Comparison of ENCODE assay signal across 8 mouse cellular contexts in the genomic region with DNA sequence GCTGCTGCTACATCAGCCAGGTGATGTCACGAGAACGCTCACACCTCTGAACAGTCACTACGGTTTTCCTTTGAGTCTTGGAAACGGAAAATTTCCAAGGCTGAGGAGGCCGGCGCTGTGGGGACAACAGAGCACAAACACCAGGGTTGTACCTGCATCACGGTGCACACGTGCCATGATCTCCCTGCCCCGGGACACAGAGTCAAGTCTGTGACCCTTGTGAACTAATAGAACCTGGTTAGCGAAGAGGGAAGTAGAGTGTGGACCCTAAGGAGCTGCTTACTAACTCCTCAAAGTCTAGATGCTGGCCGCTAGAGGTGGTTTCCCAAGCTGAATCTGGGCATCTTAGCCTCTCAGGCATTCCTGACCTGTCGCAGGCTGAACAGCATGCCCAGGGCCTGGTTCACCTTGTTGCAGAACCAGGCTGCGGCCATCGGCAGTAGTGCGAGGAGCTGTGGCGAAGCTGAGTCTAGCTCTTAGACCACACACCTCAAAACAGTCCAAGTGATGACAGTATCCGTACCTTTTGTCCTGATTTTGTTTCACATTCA. TPM values are rescaled to one million over a fixed set of nuclear protein-coding genes. Genes with fewer than 3 reads are reported as not detected.
DNase-seq lines count a peak whose midpoint lies in the region; ATAC-seq and TF ChIP-seq lines count a peak whose summit lies in the region.

No protein-coding gene starts in this region.

- H3K9me3 ChIP-seq in lung, postnatal 0 days (ENCODE audit: low read length): no peaks in the 10 kb centered on the region
- no peaks in the 10 kb centered on the region for H3K9me3 ChIP-seq in stomach, embryonic 16.5 days (replicated peaks; ENCODE audit: control insufficient read depth, low read length)

- no peak overlapping the region for H3K9ac ChIP-seq in lung, postnatal 0 days (replicated peaks; ENCODE audit: low read depth)
- H3K9ac ChIP-seq in stomach, embryonic 16.5 days (ENCODE audit: low read length): no peak overlapping the region

- WGBS in lung, postnatal 0 days: 8% methylated on average over 17 of the region's 17 CpGs
- WGBS in stomach, embryonic 16.5 days: 6% methylated on average over 17 of the region's 17 CpGs

- TF ChIP-seq EP300 in lung, postnatal 0 days (IDR thresholded peaks at IDR 0.05): no peak

- TF ChIP-seq CTCF in lung, postnatal 0 days (IDR thresholded peaks at IDR 0.05): no peak

- no peak for DNase-seq in lung, postnatal 0 days (ENCODE audit: low spot score)
- no peak for DNase-seq in lung, postnatal 36 days
- DNase-seq in frontal cortex, postnatal 36 days (ENCODE audit: low spot score in 2 of 2): no peak
- no peak for DNase-seq in layer of hippocampus, adult 18-20 months (ENCODE audit: low spot score in 2 of 2)
- no peak for DNase-seq in urinary bladder, adult 18-20 months (ENCODE audit: low spot score in 2 of 2)

- H3K4me2 ChIP-seq in lung, postnatal 0 days (replicated peaks; ENCODE audit: low read depth, low read length): peak overlapping the region; percentile 23; the same call in 1 of the 2 replicates
- peak overlapping the region; percentile 41 for H3K4me2 ChIP-seq in stomach, embryonic 16.5 days (ENCODE audit: low read depth, low read length)

- no peaks in the 10 kb centered on the region for H3K4me1 ChIP-seq in lung, postnatal 0 days (ENCODE audit: insufficient read depth, low read depth, low read length)
- no peaks in the 10 kb centered on the region for H3K4me1 ChIP-seq in stomach, embryonic 16.5 days (ENCODE audit: control insufficient read depth, insufficient read depth, low read length)

- no peak for ATAC-seq in lung, postnatal 0 days
- peak; percentile 34 for ATAC-seq in granulocyte monocyte progenitor cell, adult 5-6 weeks (replicated peaks; ENCODE audit: poor library complexity, severe bottlenecking)
- peak; percentile 34; the same call in 1 of the 2 replicates for ATAC-seq in megakaryocyte, adult 5-6 weeks (ENCODE audit: poor library complexity, severe bottlenecking)
- no peak for ATAC-seq in stomach, embryonic 16.5 days (ENCODE audit: insufficient read depth, low FRiP score)

- H3K27me3 ChIP-seq in lung, postnatal 0 days (replicated peaks; ENCODE audit: insufficient read depth, low read length): peaks cover 60% of the 10 kb centered on the region
- peaks cover 58% of the 10 kb centered on the region for H3K27me3 ChIP-seq in stomach, embryonic 16.5 days (ENCODE audit: control insufficient read depth, insufficient read depth, low read length)

- no peak overlapping the region for H3K27ac ChIP-seq in lung, postnatal 0 days (ENCODE audit: low read length)
- H3K27ac ChIP-seq in stomach, embryonic 16.5 days (ENCODE audit: low read length): no peak overlapping the region

- H3K36me3 ChIP-seq in lung, postnatal 0 days (ENCODE audit: insufficient read depth, low read length): no peaks in the 10 kb centered on the region
- no peaks in the 10 kb centered on the region for H3K36me3 ChIP-seq in stomach, embryonic 16.5 days (ENCODE audit: control insufficient read depth, insufficient read depth, low read length)

- H3K4me3 ChIP-seq in lung, postnatal 0 days (ENCODE audit: low read depth, low read length): no peak overlapping the region; the same call in 1 of the 2 replicates
- peak overlapping the region; percentile 19 for H3K4me3 ChIP-seq in stomach, embryonic 16.5 days (replicated peaks; ENCODE audit: low read length)

RNA-seq across cellular contexts. Expression of a gene that starts 5.8 kb away (rescaled TPM):
- polyA plus RNA-seq in lung, postnatal 0 days (2015; fragmentation: Nextera tagmentation; extraction: Ambion mirVana): 0.04 TPM in 1 of 2 replicates, not detected in the other
- not detected in 2 replicates for total RNA-seq in granulocyte monocyte progenitor cell, adult 5-6 weeks (2014; fragmentation: Nextera tagmentation)
- total RNA-seq in granulocyte monocyte progenitor cell, adult 5-6 weeks (2017): not detected in 2 replicates
- total RNA-seq in megakaryocyte, adult 5-6 weeks (2015): 0.16 TPM in 1 of 2 replicates, not detected in the other
- not detected in 2 replicates for total RNA-seq in megakaryocyte, adult 5-6 weeks (2017)
- 0.10 and 1.1 TPM in 2 replicates for polyA plus RNA-seq in stomach, embryonic 16.5 days (2015; fragmentation: Nextera tagmentation; extraction: Ambion mirVana)
- under 1 TPM; 0.48 to 0.54 TPM for total RNA-seq in layer of hippocampus, adult 18-20 months (2021)

Comparison
In these comparisons a context has a peak if more than half of its experiments do, and no peak if none do; other contexts are left out.
1. ATAC-seq: peak in granulocyte monocyte progenitor cell, adult 5-6 weeks (single experiment) and megakaryocyte, adult 5-6 weeks (single experiment); none in lung, postnatal 0 days (single experiment) and stomach, embryonic 16.5 days (single experiment).